Comparison of ENCODE assay signal across 35 mouse cellular contexts in the genomic region with DNA sequence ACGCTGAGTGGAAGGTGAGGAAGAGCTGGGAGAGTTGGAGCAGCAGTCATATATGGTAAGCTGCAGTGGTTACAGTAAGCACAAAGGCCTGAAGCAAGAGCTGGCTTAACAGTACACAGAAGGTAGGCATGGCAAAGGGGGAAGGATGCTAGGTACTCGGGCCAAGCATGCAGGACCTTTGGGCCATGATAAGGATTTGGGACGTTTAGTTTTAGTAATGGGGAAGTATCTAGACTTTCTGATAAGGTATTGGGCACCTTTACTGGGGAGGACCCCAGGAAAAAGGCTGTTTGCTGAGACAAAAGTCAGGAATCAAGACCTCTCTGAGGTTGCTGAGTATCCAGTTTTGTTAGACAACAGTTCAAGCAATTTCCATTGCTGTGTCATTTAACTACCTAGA.
"Had no signal": no experiment of that assay in that cellular context is flagged by ENCODE, and none has a peak within 500 bp of the region (broad histone marks: within the 10 kb centered on the region; RNA-seq: fewer than 3 reads in every experiment).

No protein-coding gene starts in this region.

- H3K4me1 ChIP-seq: heart, embryonic 10.5 days; heart, embryonic 12.5 days; intestine, embryonic 15.5 days had no signal

- H3K36me3 ChIP-seq: heart, embryonic 10.5 days; heart, embryonic 12.5 days; heart, embryonic 13.5 days; heart, embryonic 15.5 days; hindbrain, embryonic 10.5 days; hindbrain, embryonic 12.5 days; hindbrain, embryonic 13.5 days; hindbrain, embryonic 15.5 days; intestine, embryonic 15.5 days; kidney, embryonic 15.5 days had no signal

- H3K27me3 ChIP-seq: heart, embryonic 12.5 days; heart, embryonic 15.5 days; intestine, embryonic 15.5 days; kidney, embryonic 15.5 days had no signal

- H3K9ac ChIP-seq: heart, embryonic 12.5 days; heart, embryonic 13.5 days; heart, embryonic 15.5 days; hindbrain, embryonic 12.5 days; hindbrain, embryonic 13.5 days; hindbrain, embryonic 14.5 days; hindbrain, embryonic 15.5 days; intestine, embryonic 15.5 days; kidney, embryonic 15.5 days had no signal

- H3K9me3 ChIP-seq: heart, embryonic 10.5 days; heart, embryonic 12.5 days; heart, embryonic 13.5 days; heart, embryonic 15.5 days; hindbrain, embryonic 10.5 days; hindbrain, embryonic 12.5 days; hindbrain, embryonic 13.5 days; hindbrain, embryonic 15.5 days; intestine, embryonic 15.5 days; kidney, embryonic 15.5 days had no signal

- ATAC-seq: hindbrain, embryonic 16.5 days; hindbrain, postnatal 0 days; inflammation-experienced regulatory T-cells, adult 6 months; intestine, embryonic 15.5 days; intestine, embryonic 16.5 days; intestine, postnatal 0 days had no signal

- DNase-seq: heart, postnatal 14 days; heart, postnatal 36 days; heart, postnatal 4 days; kidney, adult 11 months; kidney, adult 18-20 months; kidney, adult 2 months; kidney, adult 8-10 months; kidney, adult 9 months; kidney, postnatal 10 days; kidney, postnatal 14 days; kidney, postnatal 25 days; kidney, postnatal 36 days; kidney, postnatal 4 days; layer of hippocampus, adult 9-11 months; layer of hippocampus, postnatal 36 days had no signal

- H3K27ac ChIP-seq: heart, embryonic 10.5 days; heart, embryonic 13.5 days; heart, embryonic 15.5 days; hindbrain, embryonic 10.5 days; hindbrain, embryonic 12.5 days; hindbrain, embryonic 13.5 days; hindbrain, embryonic 14.5 days; hindbrain, embryonic 15.5 days; hindbrain, postnatal 0 days; kidney, embryonic 15.5 days; kidney, postnatal 0 days; layer of hippocampus, adult 2 months; left cerebral cortex, adult 2 months had no signal

- H3K4me3 ChIP-seq: heart, embryonic 10.5 days; heart, embryonic 12.5 days; heart, embryonic 13.5 days; heart, embryonic 15.5 days; hindbrain, embryonic 10.5 days; hindbrain, embryonic 12.5 days; hindbrain, embryonic 13.5 days; hindbrain, embryonic 15.5 days; intestine, embryonic 15.5 days; kidney, embryonic 15.5 days; layer of hippocampus, adult 2 months; left cerebral cortex, adult 2 months had no signal

- H3K4me2 ChIP-seq: heart, embryonic 11.5 days; heart, embryonic 12.5 days; heart, embryonic 13.5 days; heart, embryonic 15.5 days; hindbrain, embryonic 12.5 days; hindbrain, embryonic 13.5 days; hindbrain, embryonic 14.5 days; hindbrain, embryonic 15.5 days; intestine, embryonic 15.5 days; kidney, embryonic 15.5 days had no signal
